Mouse (Mus musculus): ENCODE data around the gene Ccnjl.

Ccnjl gene

DNA sequence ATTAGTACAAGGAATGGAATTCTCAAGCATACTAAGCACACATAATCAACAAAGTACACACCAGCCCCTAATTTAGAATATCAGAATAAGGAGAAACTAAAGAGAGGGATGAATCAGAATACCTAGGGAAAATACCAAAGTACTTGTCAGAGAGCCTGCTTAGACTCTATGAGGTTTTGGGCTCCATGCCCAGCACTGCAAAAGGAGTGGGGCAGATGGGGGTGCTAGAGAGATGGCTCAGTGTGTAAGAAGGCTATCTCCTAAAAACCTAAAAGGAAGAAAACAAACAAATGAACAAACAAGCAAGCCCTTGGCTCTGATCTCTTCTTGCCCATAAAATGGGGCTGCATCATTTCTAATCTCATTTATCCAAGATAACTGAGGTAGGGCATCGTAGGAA, 95.8 kb downstream of the Ccnjl start:
- peak; percentile 61 for DNase-seq (ENCODE audit: inconsistent ontology term)

DNA sequence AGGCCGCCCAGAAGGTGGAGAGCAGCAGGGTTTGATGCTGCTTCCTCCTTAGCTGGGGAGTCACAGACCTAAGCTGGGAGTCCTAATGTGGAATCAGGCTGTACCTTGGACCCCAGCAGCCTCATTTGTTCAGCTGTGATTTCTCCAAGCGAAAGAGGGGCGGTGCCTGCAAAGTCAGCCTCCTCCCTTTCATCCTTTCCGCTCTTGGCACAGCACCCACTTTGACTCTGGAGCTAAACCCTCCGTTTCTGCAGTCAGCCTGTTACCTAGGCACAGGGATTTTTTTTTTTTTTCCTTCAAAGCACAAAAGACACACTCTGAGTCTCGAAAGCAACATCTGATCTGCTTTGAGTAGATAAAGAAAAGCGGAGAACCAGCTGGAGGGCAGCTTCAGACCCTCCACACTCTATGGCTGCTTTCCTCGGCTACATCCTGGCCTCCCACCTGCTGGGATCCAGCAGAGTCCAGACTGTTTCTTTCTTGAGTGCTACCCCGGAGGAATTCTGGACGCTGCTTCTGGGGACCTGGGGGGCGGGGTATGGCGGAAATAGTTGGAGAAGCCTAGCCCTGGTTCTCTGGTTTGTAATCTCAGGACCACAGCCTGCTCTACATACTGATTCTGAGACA, 97.8 kb downstream of the Ccnjl start:
- DNase-seq (ENCODE audit: inconsistent ontology term) = no peak

DNA sequence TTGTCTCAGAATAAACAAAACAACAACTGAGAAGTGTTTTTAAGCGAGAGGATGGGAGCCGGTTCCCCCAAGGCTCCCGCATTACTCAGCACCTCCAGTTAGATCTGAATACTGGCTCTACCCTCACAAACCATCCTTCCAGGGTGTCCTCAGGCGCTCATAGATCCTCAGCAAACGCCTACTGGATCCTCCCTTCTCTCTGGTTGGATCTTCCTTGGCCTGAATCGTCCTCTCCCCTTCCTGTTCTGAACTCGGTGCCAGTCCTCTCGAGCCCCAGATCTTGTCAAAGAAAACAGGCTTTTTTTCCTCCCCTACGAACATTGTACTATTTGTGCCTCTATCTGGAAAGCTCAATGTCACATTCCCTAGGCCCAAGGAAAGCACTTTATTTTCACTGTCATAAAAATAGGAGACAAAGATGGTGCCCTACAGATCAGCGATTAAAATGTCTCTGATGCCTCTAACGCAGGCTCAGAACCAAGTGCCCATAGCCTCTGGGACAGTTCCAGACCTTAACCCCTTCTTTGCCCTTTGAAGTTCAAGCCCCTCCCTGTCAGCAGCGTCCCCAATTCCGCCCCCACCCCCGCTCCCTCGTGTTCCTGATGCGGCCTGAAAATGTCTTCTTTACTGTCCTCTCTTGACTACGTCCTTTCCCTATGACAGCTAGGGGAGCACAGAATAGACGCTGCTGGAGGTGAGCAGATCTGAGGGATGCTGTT, 98.5 kb downstream of the Ccnjl start:
- no peak for DNase-seq (ENCODE audit: inconsistent ontology term)

DNA sequence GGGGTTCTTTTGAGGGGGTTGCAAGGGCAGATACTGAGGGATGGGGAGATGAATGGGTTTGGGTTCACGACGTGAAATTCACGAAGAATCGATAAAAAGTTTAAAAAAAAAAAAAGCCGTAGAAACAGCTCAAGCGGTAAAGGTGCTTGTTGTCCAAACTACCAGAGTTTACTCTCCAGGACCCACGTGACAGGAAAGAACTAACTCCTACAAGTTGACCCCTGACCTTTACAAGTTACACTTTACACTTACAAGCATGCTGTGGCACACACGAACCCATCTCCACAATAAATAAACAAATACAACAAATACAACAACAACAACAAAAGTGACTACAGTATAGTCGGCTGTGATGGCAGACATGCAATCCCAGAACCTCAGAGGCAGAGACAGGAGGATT, 103.1 kb downstream of the Ccnjl start:
- DNase-seq (ENCODE audit: inconsistent ontology term) = no peak

DNA sequence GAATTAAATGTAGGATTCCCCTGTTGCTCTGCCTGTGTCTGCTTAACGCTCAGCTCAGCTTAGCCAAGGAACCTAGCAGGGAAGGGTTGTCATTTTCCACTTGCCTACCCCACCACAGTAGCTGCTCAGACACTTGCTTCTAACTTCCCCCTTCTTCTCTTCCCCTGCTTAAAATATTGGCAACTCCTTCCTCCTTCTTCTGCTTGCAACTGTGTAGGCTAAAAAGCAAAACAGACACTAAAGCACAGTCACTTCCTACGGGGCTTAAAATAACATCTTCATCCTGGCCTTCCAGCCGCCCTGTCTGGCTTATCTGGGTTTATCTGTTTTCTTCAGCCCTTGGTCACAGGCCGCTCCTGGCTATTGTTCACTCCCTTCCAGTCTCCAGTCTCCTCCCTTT, 104.0 kb downstream of the Ccnjl start:
- no peak for DNase-seq (ENCODE audit: inconsistent ontology term)

DNA sequence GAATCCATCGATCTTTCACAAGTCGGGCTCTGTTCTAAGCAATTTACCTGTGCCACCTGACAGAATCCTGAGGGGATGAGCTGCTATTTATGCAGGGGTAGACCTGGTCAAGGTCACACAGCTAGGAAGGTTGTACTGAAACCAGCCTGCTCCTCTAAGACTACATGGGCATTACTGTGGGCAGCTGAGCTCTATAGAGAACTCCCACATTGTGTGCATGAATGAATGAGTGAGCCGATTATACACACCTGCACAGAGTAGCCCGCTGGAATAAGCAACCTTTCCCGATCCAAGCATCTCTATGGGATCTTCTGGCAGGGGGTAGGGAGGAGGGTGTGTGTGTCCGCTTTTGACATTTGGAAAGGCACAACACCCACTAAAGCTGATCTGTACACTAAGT, 104.6 kb downstream of the Ccnjl start:
- DNase-seq (ENCODE audit: inconsistent ontology term) = no peak

DNA sequence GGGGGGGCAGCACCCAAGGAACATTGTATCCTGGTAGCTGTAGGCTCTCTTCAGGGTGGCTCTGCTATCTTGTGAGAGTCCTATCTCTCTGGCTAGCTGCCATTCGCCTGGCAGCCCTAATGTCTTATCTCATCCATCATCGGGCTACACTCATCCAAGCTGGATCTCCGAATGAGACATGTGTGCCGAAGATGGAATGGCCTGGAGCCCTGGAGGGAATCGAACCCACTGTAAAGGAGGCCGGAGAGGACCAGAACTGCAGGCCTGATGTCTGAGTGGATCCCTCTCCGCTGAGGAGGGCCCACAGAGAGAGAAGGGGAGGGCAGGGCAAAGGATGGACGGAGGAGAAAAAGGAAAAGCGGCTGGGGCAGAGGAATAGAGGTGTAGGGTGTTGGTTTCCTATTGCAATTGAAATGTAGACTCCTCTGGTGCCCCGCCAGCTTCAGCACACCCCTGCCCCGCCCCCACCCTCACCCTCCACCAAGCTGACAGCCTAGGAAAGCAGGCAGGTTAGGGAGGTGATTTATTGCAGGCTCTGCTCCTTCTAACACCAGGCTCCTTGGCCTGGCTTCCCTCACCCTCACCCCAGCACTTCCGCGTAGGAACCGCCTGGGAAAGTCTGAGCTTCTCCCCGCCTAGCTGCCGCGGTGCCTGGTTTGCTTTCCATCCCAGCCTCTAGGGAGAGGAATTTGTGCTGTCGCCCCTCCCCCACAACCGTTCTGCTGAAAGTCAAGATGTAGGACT, 105.2 kb downstream of the Ccnjl start:
- peak; percentile 45 for DNase-seq (ENCODE audit: inconsistent ontology term)
